Mouse (Mus musculus) pancreas, adult 10 weeks (tissue): ENCODE results near the gene Senp6. TPM values are rescaled to one million over a fixed set of nuclear protein-coding genes. Genes with fewer than 3 reads are reported as not detected.

ENCODE experiments used
- polyA plus RNA-seq: library from polyadenylated mRNA; stranded (reverse); fragments of 350-450 nt; fragmentation: Illumina TruSeq; extraction: RNeasy Lipid Tissue Mini Kit (QIAGEN cat#74804); gene quantifications from one replicate; pipeline ENCODE4 v1.2.3, GENCODE M21; 2015; ENCODE audit warnings: low read depth, low replicate concordance; ENCODE audit not compliant: insufficient read depth

Senp6 gene
- 24.4 TPM for polyA plus RNA-seq

DNA sequence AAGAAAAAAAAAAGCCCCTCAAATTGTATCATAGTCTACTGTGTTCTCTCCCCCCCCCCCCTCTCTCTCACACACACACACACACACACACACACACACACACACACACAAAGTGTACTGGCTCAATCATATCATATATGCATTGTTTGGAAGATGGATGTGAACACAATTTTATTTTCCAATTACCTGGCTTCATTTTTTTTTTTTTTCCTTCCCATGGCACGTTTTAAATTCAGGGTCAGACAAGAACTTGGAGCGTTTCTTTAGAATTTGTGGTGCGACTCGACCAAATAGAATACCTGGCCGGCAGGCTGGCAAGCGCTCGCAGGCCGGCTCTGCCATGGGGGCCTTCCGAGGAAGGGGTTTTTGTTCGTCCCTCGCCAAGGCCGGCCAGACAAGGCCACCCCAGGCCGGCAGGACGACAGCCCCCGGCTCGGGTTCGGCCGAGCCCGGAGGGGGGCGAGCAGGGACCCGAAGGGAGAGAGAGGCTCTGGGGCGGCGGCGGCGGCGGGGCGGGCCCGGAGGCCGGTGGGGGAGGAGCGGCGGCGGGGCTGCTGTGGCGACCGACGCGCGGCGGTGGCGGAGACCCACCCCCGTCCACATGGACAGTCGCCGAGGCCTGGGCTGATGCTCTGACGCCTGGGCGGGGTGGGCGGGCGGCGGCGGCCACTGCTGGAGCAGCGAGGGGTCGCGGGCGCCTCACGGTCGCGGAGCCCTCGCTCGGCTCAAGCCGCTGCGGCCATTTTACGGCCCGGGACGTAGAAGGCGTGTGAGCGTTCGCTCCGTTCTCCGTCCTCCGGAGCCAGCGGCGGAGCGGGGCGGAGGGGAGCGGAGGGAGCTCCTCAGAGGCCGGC, at the start of gene Senp6:
Gene Senp6 (plus strand): TSS at position 537 of the 854 bp plus-strand sequence.

DNA sequence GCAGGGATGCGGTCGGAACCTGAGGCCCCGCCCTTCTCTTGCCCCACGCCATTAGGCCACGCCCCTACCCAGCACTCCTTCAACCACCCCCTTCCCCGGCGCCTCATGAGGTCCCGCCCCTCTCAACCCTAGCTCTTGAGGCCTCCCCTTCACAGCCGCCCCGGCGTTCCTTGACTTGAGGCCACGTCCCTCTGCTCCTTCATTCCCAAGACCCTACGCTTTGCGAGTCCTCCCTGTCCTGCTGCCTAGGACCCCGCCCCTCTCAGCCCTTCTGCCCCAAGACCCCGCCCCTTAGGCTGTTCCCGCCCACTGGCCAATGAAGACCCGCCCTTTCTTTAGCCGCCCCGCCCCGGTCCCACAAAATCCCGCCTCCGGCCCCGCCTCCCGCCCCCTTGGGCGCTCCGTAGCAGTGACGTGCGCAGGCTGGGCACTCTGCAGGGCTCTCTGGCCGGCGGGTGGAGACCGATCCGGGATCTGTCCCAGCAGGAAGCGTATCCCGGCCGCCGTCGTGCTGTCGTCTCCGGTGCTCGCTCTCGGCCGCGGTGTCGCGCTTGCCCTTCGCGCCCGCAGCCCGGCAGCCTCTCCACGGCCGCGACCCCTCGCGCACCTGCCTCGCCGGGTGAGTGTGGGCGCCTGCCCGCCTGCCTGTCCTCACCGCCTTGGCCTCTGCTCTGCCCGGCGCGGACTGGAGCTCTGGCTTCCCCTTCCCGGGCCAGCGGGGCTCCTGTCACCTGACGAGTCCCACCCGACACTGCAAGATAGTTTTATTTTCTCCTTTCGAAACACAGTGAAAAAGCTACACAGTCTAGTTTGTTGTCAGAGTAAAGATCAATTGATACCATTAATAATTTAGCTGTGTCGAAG, 98.1 kb downstream of the Senp6 start, which contains the start of gene Myo6:
Gene Myo6 (plus strand): TSS at position 421 of the 864 bp plus-strand sequence.

Other genes with a start within 250 kb of the Senp6 start
- 3.6 TPM for gene Filip1, start 54.1 kb upstream of the Senp6 start, polyA plus RNA-seq
- gene Myo6, start 98.1 kb downstream of the Senp6 start, polyA plus RNA-seq: 11.5 TPM